Mouse (Mus musculus): ENCODE results near the gene Reps2. TPM values are rescaled to one million over a fixed set of nuclear protein-coding genes. Genes with fewer than 3 reads are reported as not detected.

The Reps2 gene
- polyA plus RNA-seq, 1 experiment from 2014 or later: 1.2 TPM

DNA sequence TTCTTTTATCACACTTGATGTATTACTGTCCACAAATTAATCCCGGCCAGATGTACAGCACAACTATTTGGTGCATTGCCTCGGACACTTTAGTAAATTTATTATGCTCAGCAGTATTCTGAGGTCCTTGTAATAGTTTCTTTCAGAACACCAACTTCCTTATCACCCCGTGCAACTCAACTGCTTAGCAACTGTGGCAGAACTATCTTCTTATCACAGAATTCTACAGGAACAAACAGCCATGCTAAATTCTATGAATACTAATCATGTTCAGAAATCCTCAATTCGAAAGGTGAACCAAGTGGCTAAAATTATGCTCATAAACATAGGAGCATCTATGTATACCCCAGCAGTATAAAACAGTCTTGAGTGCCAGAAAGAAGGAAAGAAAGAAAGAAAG, 1.7 kb downstream of the Reps2 start:
- Histone ChIP-seq H3K27ac (no peak overlapping the region), H3K36me3 (no peaks in the 10 kb centered on the region), H3K4me3 (replicated peaks) (no peak overlapping the region), H3K4me2 (no peak overlapping the region), H3K9me3 (no peaks in the 10 kb centered on the region), H3K9ac (no peak overlapping the region), H3K4me1 (no peaks in the 10 kb centered on the region), H3K27me3 (replicated peaks) (no peaks in the 10 kb centered on the region)
- no peak for ATAC-seq (ENCODE audit: insufficient read depth, low FRiP score, low read depth)
- 56% methylated on average over 4 of the region's 4 CpGs for WGBS

DNA sequence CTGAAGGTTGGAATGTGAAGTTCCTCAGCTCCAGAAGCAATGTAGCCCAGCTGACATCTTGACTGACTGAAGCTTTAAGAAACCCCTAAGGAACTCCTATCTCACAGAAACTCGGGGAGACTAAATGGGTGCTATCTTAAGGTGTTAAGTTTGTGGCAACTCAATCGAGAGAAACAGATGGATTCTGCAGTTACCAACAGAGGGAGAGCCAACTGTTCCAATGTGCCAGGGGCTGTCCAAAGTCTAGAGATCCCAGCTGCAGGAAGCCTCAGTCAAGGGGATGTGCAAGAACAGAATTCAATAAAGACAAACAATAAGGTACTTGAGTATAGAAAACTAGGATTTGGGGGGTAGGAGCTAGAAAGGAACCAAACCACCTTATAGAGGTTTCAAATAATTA, 8.3 kb downstream of the Reps2 start:
- H3K4me1 ChIP-seq: no peaks in the 10 kb centered on the region
- no peak overlapping the region for H3K27ac ChIP-seq
- WGBS: 30% methylated on average over 2 of the region's 2 CpGs
- H3K9me3 ChIP-seq: no peaks in the 10 kb centered on the region
- H3K4me2 ChIP-seq: no peak overlapping the region
- no peak overlapping the region for H3K9ac ChIP-seq
- 0 out of 2 replicates have a peak, but pooled peaks cover 2% of the 10 kb centered on the region for H3K27me3 ChIP-seq (replicated peaks)
- ATAC-seq (ENCODE audit: insufficient read depth, low FRiP score, low read depth): no peak
- no peaks in the 10 kb centered on the region for H3K36me3 ChIP-seq
- H3K4me3 ChIP-seq (replicated peaks): no peak overlapping the region

DNA sequence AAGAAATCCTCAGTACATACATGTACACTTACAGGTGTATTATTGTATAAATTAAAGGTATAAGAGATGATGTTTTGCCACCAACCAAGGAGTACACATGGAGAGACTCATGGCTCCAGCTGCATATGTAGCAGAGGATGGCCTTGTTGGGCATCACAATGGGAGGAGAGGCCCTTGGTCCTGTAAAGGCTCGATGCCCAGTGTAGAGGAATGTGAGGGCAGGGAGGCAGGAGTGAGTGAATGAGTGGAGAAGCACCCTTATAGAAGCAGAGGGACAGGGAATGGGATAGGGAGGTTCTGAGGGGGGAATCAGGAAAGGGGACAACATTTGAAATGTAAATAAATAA, 21.4 kb downstream of the Reps2 start:
- H3K36me3 ChIP-seq: no peaks in the 10 kb centered on the region
- no peak overlapping the region for H3K4me2 ChIP-seq
- WGBS: 88% methylated on average over 1 of the region's 1 CpGs
- H3K27me3 ChIP-seq (replicated peaks): no peaks in the 10 kb centered on the region
- no peaks in the 10 kb centered on the region for H3K9me3 ChIP-seq
- no peak overlapping the region for H3K9ac ChIP-seq
- no peak overlapping the region for H3K4me3 ChIP-seq (replicated peaks)
- no peak for ATAC-seq (ENCODE audit: insufficient read depth, low FRiP score, low read depth)
- no peaks in the 10 kb centered on the region for H3K4me1 ChIP-seq
- no peak overlapping the region for H3K27ac ChIP-seq

DNA sequence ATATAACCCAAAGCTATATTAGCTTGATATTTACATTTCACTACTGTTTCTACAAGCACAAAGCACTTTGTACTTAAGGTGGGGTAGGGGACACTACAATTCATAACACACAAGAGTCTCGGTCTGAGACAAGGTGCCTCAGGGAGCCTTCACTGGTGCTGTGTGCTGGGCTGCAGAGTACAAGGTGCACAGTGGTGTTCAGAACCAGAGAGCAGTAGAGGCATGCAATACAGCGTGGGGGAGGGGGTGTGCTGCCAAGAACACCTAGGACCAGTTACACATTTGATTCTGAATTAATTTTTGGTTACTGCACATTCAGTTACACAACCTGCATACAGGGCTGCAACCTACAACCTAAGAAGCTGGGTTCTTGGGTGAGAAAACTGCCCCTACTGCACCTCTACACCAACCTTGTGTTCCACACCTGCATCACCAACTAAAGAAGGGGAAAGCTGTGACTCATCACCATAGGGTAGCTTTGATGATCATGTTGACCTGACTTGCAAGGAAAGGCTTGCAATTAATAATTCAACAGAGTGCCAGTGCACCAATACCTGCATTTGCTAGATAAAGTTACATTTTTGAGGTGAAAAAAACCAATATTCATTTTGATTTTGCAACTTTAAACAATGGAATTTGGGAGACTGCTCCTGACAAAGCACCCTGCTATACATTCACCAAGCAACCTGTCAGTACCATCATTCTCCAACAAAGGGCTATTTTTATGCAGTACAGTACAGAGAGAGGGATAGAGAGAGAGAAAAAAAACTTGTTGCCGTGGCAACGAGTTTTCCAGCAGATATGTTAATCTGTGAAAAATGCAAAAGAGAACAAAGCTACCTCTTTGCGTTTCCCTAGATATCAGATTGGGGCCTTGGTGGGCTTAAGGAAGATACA, 22.0 kb downstream of the Reps2 start:
- H3K9me3 ChIP-seq: no peaks in the 10 kb centered on the region
- 76% methylated on average over 5 of the region's 5 CpGs for WGBS
- H3K4me2 ChIP-seq: no peak overlapping the region
- no peak for ATAC-seq (ENCODE audit: insufficient read depth, low FRiP score, low read depth)
- H3K36me3 ChIP-seq: no peaks in the 10 kb centered on the region
- H3K4me3 ChIP-seq (replicated peaks): no peak overlapping the region
- H3K9ac ChIP-seq: no peak overlapping the region
- H3K4me1 ChIP-seq: no peaks in the 10 kb centered on the region
- no peaks in the 10 kb centered on the region for H3K27me3 ChIP-seq (replicated peaks)
- H3K27ac ChIP-seq: no peak overlapping the region

DNA sequence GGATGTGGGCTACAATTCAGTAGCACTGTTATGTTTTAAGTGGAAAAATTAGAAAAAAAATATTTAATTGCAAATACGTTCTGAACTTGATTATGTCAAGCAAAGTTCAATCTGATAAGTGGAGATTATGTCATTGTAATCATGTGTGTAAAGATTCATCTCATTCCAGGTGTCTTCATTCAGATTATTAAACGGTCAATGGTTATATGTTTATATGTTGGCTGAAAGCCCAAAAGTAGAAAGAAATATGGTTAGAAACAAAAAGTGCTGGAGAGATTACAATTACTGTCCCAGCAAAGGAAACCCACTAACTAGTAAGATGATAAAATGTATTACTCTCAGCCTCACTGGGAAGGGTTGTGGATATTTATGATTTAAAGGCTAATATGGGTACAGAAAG, 23.7 kb downstream of the Reps2 start:
- H3K4me3 ChIP-seq (replicated peaks): no peak overlapping the region
- H3K36me3 ChIP-seq: no peaks in the 10 kb centered on the region
- no peaks in the 10 kb centered on the region for H3K4me1 ChIP-seq
- no peak overlapping the region for H3K9ac ChIP-seq
- ATAC-seq (ENCODE audit: insufficient read depth, low FRiP score, low read depth): no peak
- no peak overlapping the region for H3K4me2 ChIP-seq
- no peaks in the 10 kb centered on the region for H3K9me3 ChIP-seq
- WGBS: 51% methylated on average over 2 of the region's 2 CpGs
- no peaks in the 10 kb centered on the region for H3K27me3 ChIP-seq (replicated peaks)
- H3K27ac ChIP-seq: no peak overlapping the region

DNA sequence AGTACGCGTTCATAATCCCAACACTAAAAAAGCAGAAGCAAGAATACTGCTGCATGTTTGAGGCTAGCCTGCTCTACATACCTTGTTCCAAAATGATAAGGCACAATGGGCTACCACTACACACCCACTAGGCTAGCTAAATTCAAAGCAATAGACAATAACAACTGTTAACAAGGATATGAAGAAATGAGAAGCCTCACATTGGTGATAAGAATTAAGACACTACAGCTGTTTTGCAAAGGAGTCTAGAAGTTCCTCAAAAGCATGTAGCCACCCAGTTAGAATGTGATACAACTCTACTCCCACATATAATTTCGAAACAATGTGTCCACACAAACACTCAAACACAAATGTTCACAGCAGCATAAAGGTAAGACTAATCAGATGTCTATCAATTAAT, 24.9 kb downstream of the Reps2 start:
- Histone ChIP-seq H3K4me3 (replicated peaks) (no peak overlapping the region), H3K4me1 (no peaks in the 10 kb centered on the region), H3K27ac (no peak overlapping the region), H3K9me3 (no peaks in the 10 kb centered on the region), H3K9ac (no peak overlapping the region), H3K4me2 (no peak overlapping the region), H3K36me3 (no peaks in the 10 kb centered on the region), H3K27me3 (replicated peaks) (no peaks in the 10 kb centered on the region)
- WGBS: 89% methylated on average over 3 of the region's 3 CpGs
- no peak for ATAC-seq (ENCODE audit: insufficient read depth, low FRiP score, low read depth)

DNA sequence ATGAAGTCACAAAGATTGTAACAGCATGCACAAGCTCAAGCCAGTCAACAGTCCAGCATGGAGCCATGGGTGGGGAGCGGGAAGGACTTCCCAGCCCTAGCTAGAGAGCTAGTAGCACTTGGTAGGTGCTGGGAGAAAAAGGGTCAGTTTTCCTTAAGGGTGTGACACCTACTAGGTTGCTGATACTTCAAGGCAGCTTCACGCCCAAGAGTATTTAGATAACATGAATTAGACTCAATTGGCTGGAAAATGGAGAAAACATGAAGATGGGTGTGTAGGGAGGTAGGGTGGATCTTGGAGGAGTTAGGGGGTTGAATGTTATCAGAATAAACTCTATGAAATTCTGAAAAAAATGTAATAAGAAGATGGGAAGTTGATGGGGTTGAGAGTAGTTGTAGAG, 37.3 kb downstream of the Reps2 start:
- H3K4me2 ChIP-seq: no peak overlapping the region
- no peak overlapping the region for H3K9ac ChIP-seq
- no peak overlapping the region for H3K4me3 ChIP-seq (replicated peaks)
- no peaks in the 10 kb centered on the region for H3K4me1 ChIP-seq
- H3K9me3 ChIP-seq: no peaks in the 10 kb centered on the region
- no peaks in the 10 kb centered on the region for H3K36me3 ChIP-seq
- ATAC-seq (ENCODE audit: insufficient read depth, low FRiP score, low read depth): no peak
- no peak overlapping the region for H3K27ac ChIP-seq
- 90% methylated on average over 2 of the region's 2 CpGs for WGBS
- no peaks in the 10 kb centered on the region for H3K27me3 ChIP-seq (replicated peaks)

DNA sequence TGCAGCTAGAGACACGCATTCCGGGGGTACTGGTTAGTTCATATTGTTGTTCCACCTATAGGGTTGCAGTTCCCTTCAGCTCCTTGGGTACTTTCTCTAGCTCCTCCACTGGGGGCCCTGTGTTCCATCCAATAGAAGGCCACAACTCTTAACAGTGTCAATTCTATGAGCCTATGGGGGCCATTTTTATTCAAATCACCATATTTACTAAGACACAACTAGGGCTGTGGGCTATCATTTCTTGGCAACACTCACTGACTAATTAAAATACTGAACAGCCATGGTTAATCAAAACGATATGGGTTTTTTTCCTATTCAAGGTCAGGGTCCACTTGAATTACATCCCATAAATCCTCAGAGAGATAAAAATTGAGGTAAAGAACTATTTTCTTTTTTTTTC, 43.8 kb downstream of the Reps2 start:
- H3K4me3 ChIP-seq (replicated peaks): no peak overlapping the region
- H3K4me2 ChIP-seq: no peak overlapping the region
- no peak overlapping the region for H3K9ac ChIP-seq
- no peaks in the 10 kb centered on the region for H3K27me3 ChIP-seq (replicated peaks)
- ATAC-seq (ENCODE audit: insufficient read depth, low FRiP score, low read depth): no peak
- no peak overlapping the region for H3K27ac ChIP-seq
- 91% methylated on average over 3 of the region's 3 CpGs for WGBS
- H3K4me1 ChIP-seq: no peaks in the 10 kb centered on the region
- no peaks in the 10 kb centered on the region for H3K9me3 ChIP-seq
- no peaks in the 10 kb centered on the region for H3K36me3 ChIP-seq

DNA sequence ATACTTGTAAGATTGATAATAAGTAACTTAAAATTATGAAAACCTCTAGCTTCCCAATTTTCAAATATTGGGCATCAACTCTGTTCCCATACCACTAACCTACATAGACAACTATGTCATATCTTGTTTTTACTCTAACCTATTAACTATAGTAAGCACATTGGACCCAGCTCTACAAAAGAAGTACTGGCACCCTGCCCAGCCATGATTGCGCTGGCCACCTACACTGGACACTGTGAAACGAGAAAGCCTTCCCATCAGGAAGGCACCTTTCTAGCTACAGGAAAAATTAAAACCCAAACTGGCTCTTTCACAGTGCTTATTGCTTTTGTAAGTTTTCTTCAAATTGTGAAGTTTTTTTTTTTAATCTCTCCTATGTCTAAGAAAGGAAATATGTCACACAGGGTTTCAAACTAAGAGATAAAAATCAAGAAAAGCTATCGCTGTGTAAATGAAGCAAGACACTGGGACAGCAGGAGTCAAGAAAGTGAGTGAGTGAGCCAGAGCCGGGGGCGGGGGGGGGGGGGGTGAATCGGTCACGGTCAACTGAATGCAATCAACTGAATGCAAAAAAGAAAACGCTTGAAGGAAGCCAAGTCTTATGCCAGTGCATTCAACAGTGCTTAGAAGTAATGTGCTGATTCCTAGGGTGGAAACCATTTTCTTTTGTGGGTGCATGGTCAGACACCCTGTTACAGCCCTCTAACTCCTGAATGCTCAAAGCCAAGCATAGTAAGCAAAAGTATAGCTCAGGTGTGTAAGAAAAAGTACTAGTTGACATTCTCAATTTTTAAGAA, 52.2 kb downstream of the Reps2 start:
- H3K4me1 ChIP-seq: no peaks in the 10 kb centered on the region
- H3K4me2 ChIP-seq: no peak overlapping the region
- H3K4me3 ChIP-seq (replicated peaks): no peak overlapping the region
- no peak overlapping the region for H3K9ac ChIP-seq
- no peaks in the 10 kb centered on the region for H3K36me3 ChIP-seq
- ATAC-seq (ENCODE audit: insufficient read depth, low FRiP score, low read depth): no peak
- H3K9me3 ChIP-seq: no peaks in the 10 kb centered on the region
- H3K27me3 ChIP-seq (replicated peaks): no peaks in the 10 kb centered on the region
- H3K27ac ChIP-seq: no peak overlapping the region
- WGBS: 69% methylated on average over 8 of the region's 8 CpGs

DNA sequence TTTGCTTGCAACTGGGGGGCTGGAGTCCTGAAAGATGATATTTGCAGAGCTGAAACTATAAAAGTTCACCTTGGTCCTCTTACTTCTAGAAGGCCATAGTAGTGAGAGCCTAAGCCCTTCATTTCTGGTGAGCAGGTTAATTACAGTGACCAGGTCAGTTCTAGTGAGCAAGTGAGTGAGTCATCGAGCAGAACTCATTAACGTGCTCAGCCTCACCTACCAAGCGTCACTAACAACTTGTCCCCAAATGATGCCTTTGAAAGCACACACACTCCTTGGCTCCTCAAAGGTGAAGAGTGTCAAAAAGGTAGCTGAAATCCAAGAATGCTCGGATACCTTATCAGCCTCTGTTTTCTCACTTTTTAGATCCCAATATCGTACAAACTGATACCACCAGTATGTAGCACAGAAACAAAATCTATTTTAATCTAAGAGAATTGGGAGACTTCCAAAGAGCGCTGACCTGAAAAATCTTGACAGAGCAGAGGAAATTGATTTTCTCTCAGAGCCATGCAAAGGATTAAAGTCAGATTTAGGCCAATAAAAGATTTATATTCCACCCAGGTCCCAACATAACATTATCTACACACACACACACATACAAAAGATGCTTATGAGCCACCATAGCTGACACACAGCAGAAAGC, 53.2 kb downstream of the Reps2 start:
- Histone ChIP-seq H3K36me3 (no peaks in the 10 kb centered on the region), H3K4me1 (no peaks in the 10 kb centered on the region), H3K9ac (no peak overlapping the region), H3K27me3 (replicated peaks) (no peaks in the 10 kb centered on the region), H3K4me2 (no peak overlapping the region), H3K4me3 (replicated peaks) (no peak overlapping the region), H3K27ac (no peak overlapping the region), H3K9me3 (no peaks in the 10 kb centered on the region)
- no peak for ATAC-seq (ENCODE audit: insufficient read depth, low FRiP score, low read depth)
- 79% methylated on average over 6 of the region's 6 CpGs for WGBS

DNA sequence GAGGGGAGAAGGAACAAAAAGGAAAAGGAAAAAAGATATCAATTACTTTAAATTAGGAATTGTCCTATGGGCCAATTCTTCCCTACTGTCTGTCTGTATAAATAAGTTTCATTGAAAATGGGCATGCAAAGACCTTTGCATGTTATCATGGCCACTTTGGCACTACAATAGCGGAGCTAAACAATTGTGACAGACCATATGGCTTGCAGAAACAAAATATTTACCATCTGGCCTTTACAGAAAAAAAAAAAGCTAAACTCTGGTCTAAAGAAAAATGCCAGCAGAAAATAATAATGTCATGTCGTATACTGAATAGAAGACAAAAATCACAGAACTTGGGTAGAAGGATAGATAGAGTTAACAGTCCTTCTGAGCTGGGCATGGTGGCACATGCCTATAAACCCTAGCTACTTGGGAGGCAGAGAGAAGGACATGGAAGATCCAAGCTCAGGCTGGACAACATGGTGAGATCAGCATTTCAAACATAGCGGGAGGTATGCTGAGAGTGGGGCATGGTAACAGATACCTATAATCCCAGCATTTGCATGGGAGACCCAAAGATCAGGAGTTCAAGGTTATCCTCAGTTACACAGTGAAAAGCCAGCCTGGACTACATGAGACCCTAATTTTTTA, 54.2 kb downstream of the Reps2 start:
- Histone ChIP-seq H3K27me3 (replicated peaks) (no peaks in the 10 kb centered on the region), H3K4me1 (no peaks in the 10 kb centered on the region), H3K36me3 (no peaks in the 10 kb centered on the region), H3K27ac (no peak overlapping the region), H3K9ac (no peak overlapping the region), H3K9me3 (no peaks in the 10 kb centered on the region), H3K4me2 (no peak overlapping the region), H3K4me3 (replicated peaks) (no peak overlapping the region)
- 71% methylated on average over 3 of the region's 3 CpGs for WGBS
- no peak for ATAC-seq (ENCODE audit: insufficient read depth, low FRiP score, low read depth)

DNA sequence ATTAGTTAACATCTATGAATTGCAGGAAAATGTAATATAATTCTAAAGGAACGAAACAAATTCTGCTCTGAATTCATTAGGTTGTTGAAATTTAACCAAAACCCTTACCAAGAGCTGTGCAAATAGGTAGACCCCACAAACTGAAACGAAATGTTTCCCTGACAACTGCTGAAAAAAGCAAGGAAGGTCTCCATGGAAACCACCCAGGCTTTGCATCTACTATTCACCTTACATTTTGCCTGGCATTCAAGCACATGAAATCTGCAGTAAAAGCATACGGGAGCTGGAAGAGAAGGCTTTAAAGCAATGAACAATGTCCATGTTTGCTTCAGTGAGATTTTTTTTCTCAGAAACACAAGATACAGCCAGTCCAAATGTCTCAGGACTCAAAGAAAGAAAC, 59.1 kb downstream of the Reps2 start:
- H3K9me3 ChIP-seq: no peaks in the 10 kb centered on the region
- no peaks in the 10 kb centered on the region for H3K36me3 ChIP-seq
- H3K9ac ChIP-seq: no peak overlapping the region
- no peaks in the 10 kb centered on the region for H3K27me3 ChIP-seq (replicated peaks)
- H3K4me3 ChIP-seq (replicated peaks): no peak overlapping the region
- H3K4me1 ChIP-seq: no peaks in the 10 kb centered on the region
- no peak for ATAC-seq (ENCODE audit: insufficient read depth, low FRiP score, low read depth)
- WGBS: 62% methylated on average over 3 of the region's 3 CpGs
- no peak overlapping the region for H3K27ac ChIP-seq
- no peak overlapping the region for H3K4me2 ChIP-seq
